In the genomic region with DNA sequence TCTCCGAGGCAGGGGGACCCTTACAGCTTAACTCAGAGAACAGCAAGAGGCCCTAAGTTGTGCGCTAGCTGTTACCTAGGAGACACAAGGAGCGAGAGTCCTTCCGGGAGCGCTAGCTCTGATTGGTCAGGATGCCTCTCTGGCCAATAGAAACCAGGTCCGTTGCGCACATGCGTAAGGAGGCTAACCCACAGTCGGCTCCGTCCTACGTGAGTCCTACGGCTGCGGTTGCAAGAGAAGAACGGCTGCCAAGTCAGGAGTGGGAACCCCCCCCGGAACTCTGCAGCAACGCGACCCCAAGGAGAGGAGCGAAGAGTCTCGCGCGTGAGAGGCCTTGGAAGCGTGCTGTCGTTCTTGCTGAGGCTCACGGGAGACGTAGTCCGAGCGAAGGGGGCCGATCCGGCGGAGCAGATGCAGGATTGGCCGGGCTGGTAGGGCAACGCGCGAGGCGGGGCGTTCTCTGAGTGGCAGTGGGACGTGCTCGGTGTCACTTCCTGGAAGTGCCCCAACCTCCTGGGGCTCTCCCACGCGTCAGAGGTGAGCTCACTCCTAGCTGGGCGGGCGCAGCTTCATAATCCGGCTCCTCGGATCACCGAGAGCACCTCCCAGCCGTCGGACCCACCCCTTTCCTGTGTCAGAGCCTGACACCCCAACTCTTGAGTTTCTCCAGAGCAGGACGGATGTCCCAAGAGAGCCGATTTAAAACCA, we compare ENCODE assay signal across 8 mouse cellular contexts. TPM values are rescaled to one million over a fixed set of nuclear protein-coding genes. Genes with fewer than 3 reads are reported as not detected.
DNase-seq lines count a peak whose midpoint lies in the region; ATAC-seq lines count a peak whose summit lies in the region.

Gene Zfp446 (plus strand): TSS at position 167 of the 708 bp plus-strand sequence.

- peak within 1 kb of the TSS; percentile 92 for H3K27ac ChIP-seq in heart, embryonic 10.5 days
- peak within 1 kb of the TSS; percentile 98 for H3K27ac ChIP-seq in kidney, embryonic 15.5 days

- H3K9me3 ChIP-seq in heart, embryonic 10.5 days = no peaks in the 10 kb centered on the region
- no peaks in the 10 kb centered on the region for H3K9me3 ChIP-seq in kidney, embryonic 15.5 days (replicated peaks)

- peak; percentile 96 to 97 for DNase-seq in B cell, adult 2 months
- DNase-seq in brain, adult 2 months (ENCODE audit: low read depth, low spot score) = peak; percentile 100
- peak; percentile 100 for DNase-seq in heart, embryonic 10.5 days (ENCODE audit: low spot score)
- peak; percentile 98 for DNase-seq in liver
- DNase-seq in spleen, postnatal 4 days (ENCODE audit: low spot score in 2 of 2) = peak; percentile 96 to 97

- peak; percentile 96 for ATAC-seq in erythroblast, adult 5-6 weeks (replicated peaks; ENCODE audit: low FRiP score, poor library complexity, severe bottlenecking)
- ATAC-seq in kidney, embryonic 15.5 days (replicated peaks; ENCODE audit: low FRiP score) = peak; percentile 99
- ATAC-seq in monocyte, adult 5-6 weeks (replicated peaks; ENCODE audit: insufficient number of reproducible peaks, low FRiP score, low TSS enrichment, poor library complexity, severe bottlenecking) = peak; percentile 97

- H3K4me3 ChIP-seq in heart, embryonic 10.5 days = peak within 1 kb of the TSS; percentile 72
- peak within 1 kb of the TSS; percentile 75 for H3K4me3 ChIP-seq in kidney, embryonic 15.5 days (replicated peaks)

- H3K36me3 ChIP-seq in heart, embryonic 10.5 days = peaks cover 7% of the 10 kb centered on the region
- peaks cover 18% of the 10 kb centered on the region for H3K36me3 ChIP-seq in kidney, embryonic 15.5 days

- peak within 1 kb of the TSS; percentile 80 for H3K4me2 ChIP-seq in kidney, embryonic 15.5 days

- H3K27me3 ChIP-seq in heart, embryonic 10.5 days (ENCODE audit: insufficient read depth, poor library complexity, severe bottlenecking) = no peaks in the 10 kb centered on the region
- no peaks in the 10 kb centered on the region for H3K27me3 ChIP-seq in kidney, embryonic 15.5 days

- WGBS in heart, embryonic 10.5 days = under 1% methylated on average over 49 of the region's 49 CpGs
- WGBS in kidney, embryonic 15.5 days = under 1% methylated on average over 49 of the region's 49 CpGs

- peak within 1 kb of the TSS; percentile 69 for H3K9ac ChIP-seq in kidney, embryonic 15.5 days

- H3K4me1 ChIP-seq in heart, embryonic 10.5 days = peaks cover 23% of the 10 kb centered on the region
- H3K4me1 ChIP-seq in kidney, embryonic 15.5 days = peaks cover 19% of the 10 kb centered on the region

RNA-seq across cellular contexts. Expression of gene Zfp446, which starts in this region (rescaled TPM):
- total RNA-seq in erythroblast, adult 5-6 weeks (2015; ENCODE audit: low replicate concordance) = 1.3 TPM in 1 of 2 replicates, not detected in the other
- total RNA-seq in erythroblast, adult 5-6 weeks (2017; ENCODE audit: low replicate concordance) = 0.51 and 1.3 TPM in 2 replicates
- polyA plus RNA-seq in heart, embryonic 10.5 days (2016; fragmentation: Nextera tagmentation; extraction: Ambion mirVana) = 8.2 and 8.4 TPM in 2 replicates
- polyA plus RNA-seq in kidney, embryonic 15.5 days (2015; fragmentation: Nextera tagmentation; extraction: Ambion mirVana) = 11.2 and 13.3 TPM in 2 replicates
- total RNA-seq in monocyte, adult 5-6 weeks (2017) = 0.43 to 1.3 TPM (median 1.0 TPM) in 3 replicates

Comparison
In these comparisons a context has a peak if more than half of its experiments do, and no peak if none do; other contexts are left out.
1. Peak in every context shown above with its lines: DNase-seq, ATAC-seq, H3K4me3 ChIP-seq and H3K27ac ChIP-seq.